Mouse (Mus musculus): ENCODE data around the gene Abcc9. TPM values are rescaled to one million over a fixed set of nuclear protein-coding genes. Genes with fewer than 3 reads are reported as not detected.

Gene Abcc9
- total and polyA plus RNA-seq, 2 experiments from 2014 or later = 2.3 to 9.7 TPM

GRCm38 (mm10) chr6:142701161-142701560, 954 bp downstream of the Abcc9 start:
- no peak for TF ChIP-seq CTCF (IDR thresholded peaks at IDR 0.05)
- no peaks in the 10 kb centered on the region for H3K36me3 ChIP-seq (ENCODE audit: insufficient read depth, low read length)
- H3K9me3 ChIP-seq (ENCODE audit: low read length) = no peaks in the 10 kb centered on the region
- H3K4me2 ChIP-seq (ENCODE audit: low read depth, low read length, poor library complexity, severe bottlenecking) = no peak overlapping the region
- H3K9ac ChIP-seq (replicated peaks; ENCODE audit: low read length, poor library complexity, severe bottlenecking) = no peak overlapping the region
- H3K27ac ChIP-seq (ENCODE audit: low read depth, low read length) = no peak overlapping the region
- ATAC-seq (ENCODE audit: low FRiP score) (0 out of 2 replicates have a peak, but pooled peaks have one; percentile 13), DNase-seq (ENCODE audit: low spot score) (no peak)
- no peaks in the 10 kb centered on the region; the same call in 1 of the 2 replicates for H3K4me1 ChIP-seq (ENCODE audit: insufficient read depth, low read length)
- no peak overlapping the region for H3K4me3 ChIP-seq (ENCODE audit: low read depth, low read length)
- WGBS = 74% methylated on average over 13 of the region's 13 CpGs
- H3K27me3 ChIP-seq (ENCODE audit: insufficient read depth, low read length) = no peaks in the 10 kb centered on the region

GRCm38 (mm10) chr6:142700753-142701152, 1.4 kb downstream of the Abcc9 start:
- 54% methylated on average over 8 of the region's 8 CpGs for WGBS
- no peaks in the 10 kb centered on the region; the same call in 1 of the 2 replicates for H3K4me1 ChIP-seq (ENCODE audit: insufficient read depth, low read length)
- no peak for TF ChIP-seq CTCF (IDR thresholded peaks at IDR 0.05)
- DNase-seq (ENCODE audit: low spot score) = no peak
- no peak for ATAC-seq (ENCODE audit: low FRiP score)
- H3K27me3 ChIP-seq (ENCODE audit: insufficient read depth, low read length) = no peaks in the 10 kb centered on the region
- no peak overlapping the region for H3K27ac ChIP-seq (ENCODE audit: low read depth, low read length)
- no peaks in the 10 kb centered on the region for H3K36me3 ChIP-seq (ENCODE audit: insufficient read depth, low read length)
- no peak overlapping the region for H3K9ac ChIP-seq (replicated peaks; ENCODE audit: low read length, poor library complexity, severe bottlenecking)
- no peaks in the 10 kb centered on the region for H3K9me3 ChIP-seq (ENCODE audit: low read length)
- H3K4me3 ChIP-seq (ENCODE audit: low read depth, low read length) = no peak overlapping the region
- H3K4me2 ChIP-seq (ENCODE audit: low read depth, low read length, poor library complexity, severe bottlenecking) = no peak overlapping the region

- no peak overlapping the region for H3K9ac ChIP-seq (replicated peaks; ENCODE audit: low read length, poor library complexity, severe bottlenecking)
- H3K4me3 ChIP-seq (ENCODE audit: low read depth, low read length) = no peak overlapping the region
- no peak overlapping the region for H3K27ac ChIP-seq (ENCODE audit: low read depth, low read length)
- DNase-seq (ENCODE audit: low spot score) (no peak), ATAC-seq (ENCODE audit: low FRiP score) (no peak)
- H3K36me3 ChIP-seq (ENCODE audit: insufficient read depth, low read length) = no peaks in the 10 kb centered on the region
- no peak overlapping the region for H3K4me2 ChIP-seq (ENCODE audit: low read depth, low read length, poor library complexity, severe bottlenecking)
- no peaks in the 10 kb centered on the region for H3K4me1 ChIP-seq (ENCODE audit: insufficient read depth, low read length)
- TF ChIP-seq CTCF (IDR thresholded peaks at IDR 0.05) = no peak
- no peaks in the 10 kb centered on the region for H3K9me3 ChIP-seq (ENCODE audit: low read length)
- WGBS = 77% methylated on average over 5 of the region's 5 CpGs
- no peaks in the 10 kb centered on the region for H3K27me3 ChIP-seq (ENCODE audit: insufficient read depth, low read length)
Measured at GRCm38 (mm10) chr6:142692085-142692484, 10.0 kb downstream of the Abcc9 start.

GRCm38 (mm10) chr6:142689673-142690072, 12.4 kb downstream of the Abcc9 start:
- Histone ChIP-seq H3K4me3 (ENCODE audit: low read depth, low read length) (no peak overlapping the region), H3K4me2 (ENCODE audit: low read depth, low read length, poor library complexity, severe bottlenecking) (no peak overlapping the region), H3K9ac (replicated peaks; ENCODE audit: low read length, poor library complexity, severe bottlenecking) (no peak overlapping the region), H3K27me3 (ENCODE audit: insufficient read depth, low read length) (no peaks in the 10 kb centered on the region), H3K9me3 (ENCODE audit: low read length) (no peaks in the 10 kb centered on the region), H3K27ac (ENCODE audit: low read depth, low read length) (no peak overlapping the region), H3K4me1 (ENCODE audit: insufficient read depth, low read length) (no peaks in the 10 kb centered on the region), H3K36me3 (ENCODE audit: insufficient read depth, low read length) (no peaks in the 10 kb centered on the region)
- DNase-seq (ENCODE audit: low spot score) (no peak), ATAC-seq (ENCODE audit: low FRiP score) (no peak)
- WGBS = 90% methylated on average over 11 of the region's 11 CpGs
- TF ChIP-seq CTCF (IDR thresholded peaks at IDR 0.05) = no peak

- Histone ChIP-seq H3K9ac (replicated peaks; ENCODE audit: low read length, poor library complexity, severe bottlenecking) (no peak overlapping the region), H3K4me1 (ENCODE audit: insufficient read depth, low read length) (no peaks in the 10 kb centered on the region), H3K4me2 (ENCODE audit: low read depth, low read length, poor library complexity, severe bottlenecking) (no peak overlapping the region), H3K27me3 (ENCODE audit: insufficient read depth, low read length) (no peaks in the 10 kb centered on the region), H3K9me3 (ENCODE audit: low read length) (no peaks in the 10 kb centered on the region), H3K27ac (ENCODE audit: low read depth, low read length) (no peak overlapping the region), H3K4me3 (ENCODE audit: low read depth, low read length) (no peak overlapping the region), H3K36me3 (ENCODE audit: insufficient read depth, low read length) (no peaks in the 10 kb centered on the region)
- DNase-seq (ENCODE audit: low spot score) (peak; percentile 24), ATAC-seq (ENCODE audit: low FRiP score) (no peak)
- WGBS = 79% methylated on average over 7 of the region's 7 CpGs
- TF ChIP-seq CTCF (IDR thresholded peaks at IDR 0.05) = no peak
Measured at GRCm38 (mm10) chr6:142682985-142683691, 19.0 kb downstream of the Abcc9 start.

- TF ChIP-seq CTCF (IDR thresholded peaks at IDR 0.05) = no peak
- no peaks in the 10 kb centered on the region for H3K27me3 ChIP-seq (ENCODE audit: insufficient read depth, low read length)
- WGBS = 97% methylated on average over 2 of the region's 2 CpGs
- no peaks in the 10 kb centered on the region for H3K36me3 ChIP-seq (ENCODE audit: insufficient read depth, low read length)
- no peak overlapping the region for H3K4me3 ChIP-seq (ENCODE audit: low read depth, low read length)
- no peaks in the 10 kb centered on the region for H3K9me3 ChIP-seq (ENCODE audit: low read length)
- no peak overlapping the region for H3K4me2 ChIP-seq (ENCODE audit: low read depth, low read length, poor library complexity, severe bottlenecking)
- no peak for DNase-seq (ENCODE audit: low spot score)
- no peaks in the 10 kb centered on the region for H3K4me1 ChIP-seq (ENCODE audit: insufficient read depth, low read length)
- no peak for ATAC-seq (ENCODE audit: low FRiP score)
- no peak overlapping the region for H3K9ac ChIP-seq (replicated peaks; ENCODE audit: low read length, poor library complexity, severe bottlenecking)
- no peak overlapping the region for H3K27ac ChIP-seq (ENCODE audit: low read depth, low read length)
Measured at GRCm38 (mm10) chr6:142670021-142670420, 32.1 kb downstream of the Abcc9 start.

Data from midbrain, postnatal 0 days (tissue).